Mouse (Mus musculus) heart, adult 2 months (tissue): ENCODE results near the gene Gm17349.

Source experiments
- CTCF ChIP-seq: fragments of 200-600 bp; IDR thresholded peaks from 2 replicates; pipeline ENCODE4 v1.8.1; 2022; ENCODE audit warnings: antibody characterized with exemption, mild to moderate bottlenecking, moderate library complexity
- EP300 ChIP-seq: fragments of 200-500 bp; IDR thresholded peaks from 2 replicates; pipeline ENCODE4 v1.6.1; 2011; ENCODE audit warnings: low read depth, low read length, control low read depth; ENCODE audit not compliant: insufficient read depth
- POLR2A ChIP-seq: fragments of 200-500 bp; IDR thresholded peaks from 2 replicates; pipeline ENCODE4 v1.6.1; 2011; ENCODE audit warnings: mild to moderate bottlenecking, low read depth, low read length, control low read depth; ENCODE audit not compliant: insufficient read depth

DNA sequence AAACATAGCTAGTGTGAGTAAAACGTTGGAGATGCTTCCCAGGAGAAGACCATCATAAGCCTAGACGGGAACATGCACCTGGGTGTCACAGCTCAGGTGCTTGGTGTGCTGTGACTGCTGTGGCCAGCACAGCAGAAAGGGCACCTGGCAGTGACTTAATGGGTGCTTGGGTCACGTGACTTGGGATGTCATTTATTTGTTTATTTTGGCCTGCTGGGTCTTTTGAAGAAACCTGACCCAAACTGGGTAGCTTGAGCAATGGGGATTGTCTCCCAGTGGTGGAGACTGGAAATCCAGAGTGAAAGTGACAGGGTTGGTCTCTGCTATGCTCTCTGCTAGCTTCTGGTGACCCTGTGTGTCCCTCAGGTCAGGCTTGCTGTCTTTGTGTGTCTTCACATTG is 6.2 kb upstream of the Gm17349 start:
- no peak for TF ChIP-seq POLR2A
- TF ChIP-seq CTCF: no peak
- TF ChIP-seq EP300: no peak
